Mouse (Mus musculus): ENCODE data around the gene Lhfpl2. TPM values are rescaled to one million over a fixed set of nuclear protein-coding genes. Genes with fewer than 3 reads are reported as not detected.

Gene Lhfpl2
- polyA plus RNA-seq, 1 experiment = 35.7 TPM

DNA sequence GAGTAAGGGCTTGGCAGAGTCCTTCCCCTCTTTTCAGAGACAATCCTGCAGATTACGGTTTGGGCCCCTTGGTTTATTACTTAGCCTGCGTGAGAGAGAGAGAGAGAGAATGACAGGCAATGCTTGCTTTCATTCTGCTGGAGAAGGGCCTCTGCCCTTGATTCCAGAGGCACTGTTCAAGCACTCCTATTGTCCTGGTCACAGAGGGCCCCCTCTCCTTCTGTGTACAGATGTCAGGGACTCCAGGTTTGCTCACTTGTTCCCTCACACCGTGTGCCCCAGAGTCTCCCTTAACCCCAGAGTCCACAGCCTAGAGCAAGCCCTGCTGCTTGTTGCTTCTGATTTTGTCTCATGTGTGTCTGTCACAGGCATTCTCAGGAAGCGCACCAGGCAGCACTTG lies 93.7 kb downstream of the Lhfpl2 start:
- H3K4me2 ChIP-seq (ENCODE audit: low read depth) = no peak overlapping the region
- no peaks in the 10 kb centered on the region for H3K27me3 ChIP-seq (ENCODE audit: control insufficient read depth, insufficient read depth, insufficient read length)
- H3K36me3 ChIP-seq (ENCODE audit: control insufficient read depth, insufficient read depth) = no peaks in the 10 kb centered on the region
- TF ChIP-seq MYOG (IDR thresholded peaks at IDR 0.05; ENCODE audit: control insufficient read depth in 1 of 3, insufficient read depth in 1 of 3, insufficient read length in 2 of 3, low read depth in 2 of 3) (no peak), USF1 (IDR thresholded peaks at IDR 0.05; ENCODE audit: low read depth) (no peak), SRF (IDR thresholded peaks at IDR 0.05; ENCODE audit: control insufficient read depth, insufficient read length, low read depth) (no peak), CEBPB (IDR thresholded peaks at IDR 0.05; ENCODE audit: insufficient read depth, poor library complexity, severe bottlenecking) (no peak), TCF12 (IDR thresholded peaks at IDR 0.05; ENCODE audit: insufficient read depth, poor library complexity, severe bottlenecking) (no peak), POLR2AphosphoS2 (IDR thresholded peaks at IDR 0.05; ENCODE audit: insufficient read length, low read depth) (no peak), MAX (IDR thresholded peaks at IDR 0.05; ENCODE audit: low read depth) (no peak), E2F4 (IDR thresholded peaks at IDR 0.05; ENCODE audit: insufficient read depth) (no peak), MYOD1 (IDR thresholded peaks at IDR 0.05; ENCODE audit: control insufficient read depth in 1 of 3, insufficient read length in 2 of 3, low read depth in 2 of 3) (no peak), POLR2A (IDR thresholded peaks at IDR 0.05; ENCODE audit: insufficient read length, low read depth) (no peak), TCF3 (IDR thresholded peaks at IDR 0.05; ENCODE audit: insufficient read length, low read depth) (no peak), REST (IDR thresholded peaks at IDR 0.05; ENCODE audit: insufficient read depth, insufficient read length) (no peak)
- peaks cover 52% of the 10 kb centered on the region for H3K79me2 ChIP-seq (ENCODE audit: control insufficient read depth, insufficient read depth)
- no peak overlapping the region for H3ac ChIP-seq (ENCODE audit: control insufficient read depth, insufficient read length)
- H3K4me3 ChIP-seq = no peak overlapping the region

DNA sequence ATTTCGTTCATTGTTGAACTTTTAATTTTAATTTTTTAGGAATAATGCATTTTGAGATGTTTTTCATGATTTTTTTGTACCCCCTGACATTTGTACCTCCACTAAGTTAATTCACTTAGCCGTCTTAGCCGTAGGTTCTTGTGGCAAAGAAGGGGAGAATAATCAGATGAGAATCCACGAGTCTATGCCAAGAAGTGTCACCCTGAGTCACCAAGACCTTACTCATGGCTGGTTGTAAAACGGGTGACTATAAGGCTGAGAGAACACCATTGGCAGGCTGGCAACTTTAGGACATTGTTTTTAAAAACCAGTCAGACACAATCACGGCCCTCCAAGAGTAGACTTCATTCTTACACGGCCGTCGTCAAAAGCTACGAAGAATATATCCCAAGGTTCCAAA lies 95.2 kb downstream of the Lhfpl2 start:
- H3K27me3 ChIP-seq (ENCODE audit: control insufficient read depth, insufficient read depth, insufficient read length) = no peaks in the 10 kb centered on the region
- peaks cover 61% of the 10 kb centered on the region for H3K79me2 ChIP-seq (ENCODE audit: control insufficient read depth, insufficient read depth)
- TF ChIP-seq POLR2A (IDR thresholded peaks at IDR 0.05; ENCODE audit: insufficient read length, low read depth) = no peak
- no peak for TF ChIP-seq SRF (IDR thresholded peaks at IDR 0.05; ENCODE audit: control insufficient read depth, insufficient read length, low read depth)
- TF ChIP-seq MYOD1 (IDR thresholded peaks at IDR 0.05; ENCODE audit: control insufficient read depth in 1 of 3, insufficient read length in 2 of 3, low read depth in 2 of 3) = no peak
- TF ChIP-seq E2F4 (IDR thresholded peaks at IDR 0.05; ENCODE audit: insufficient read depth) = no peak
- no peak for TF ChIP-seq POLR2AphosphoS2 (IDR thresholded peaks at IDR 0.05; ENCODE audit: insufficient read length, low read depth)
- H3K4me2 ChIP-seq (ENCODE audit: low read depth) = peak overlapping the region; percentile 86
- no peaks in the 10 kb centered on the region for H3K36me3 ChIP-seq (ENCODE audit: control insufficient read depth, insufficient read depth)
- no peak overlapping the region for H3ac ChIP-seq (ENCODE audit: control insufficient read depth, insufficient read length)
- H3K4me3 ChIP-seq = no peak overlapping the region

- Histone ChIP-seq H3K4me3 (no peak overlapping the region), H3K4me2 (ENCODE audit: low read depth) (peak overlapping the region; percentile 86), H3ac (ENCODE audit: control insufficient read depth, insufficient read length) (no peak overlapping the region), H3K36me3 (ENCODE audit: control insufficient read depth, insufficient read depth) (no peaks in the 10 kb centered on the region), H3K79me2 (ENCODE audit: control insufficient read depth, insufficient read depth) (peaks cover 61% of the 10 kb centered on the region), H3K27me3 (ENCODE audit: control insufficient read depth, insufficient read depth, insufficient read length) (no peaks in the 10 kb centered on the region)
- TF ChIP-seq MYOD1 (IDR thresholded peaks at IDR 0.05; ENCODE audit: control insufficient read depth in 1 of 3, insufficient read length in 2 of 3, low read depth in 2 of 3) = peak in 1 of 3 experiments; percentile 29
- TF ChIP-seq MYOG (IDR thresholded peaks at IDR 0.05; ENCODE audit: control insufficient read depth in 1 of 3, insufficient read depth in 1 of 3, insufficient read length in 2 of 3, low read depth in 2 of 3) = no peak
- TF ChIP-seq SRF (IDR thresholded peaks at IDR 0.05; ENCODE audit: control insufficient read depth, insufficient read length, low read depth) = peak; percentile 13
These were observed 96.1 kb downstream of the Lhfpl2 start for GRCm38 (mm10) chr13:94153658-94154057.

GRCm38 (mm10) chr13:94154512-94155296 lies 97.1 kb downstream of the Lhfpl2 start:
- H3K4me2 ChIP-seq (ENCODE audit: low read depth) = peak overlapping the region; percentile 86
- no peaks in the 10 kb centered on the region for H3K36me3 ChIP-seq (ENCODE audit: control insufficient read depth, insufficient read depth)
- peaks cover 66% of the 10 kb centered on the region for H3K79me2 ChIP-seq (ENCODE audit: control insufficient read depth, insufficient read depth)
- H3K4me3 ChIP-seq = no peak overlapping the region
- no peaks in the 10 kb centered on the region for H3K27me3 ChIP-seq (ENCODE audit: control insufficient read depth, insufficient read depth, insufficient read length)
- no peak overlapping the region for H3ac ChIP-seq (ENCODE audit: control insufficient read depth, insufficient read length)
- TF ChIP-seq POLR2AphosphoS2 (IDR thresholded peaks at IDR 0.05; ENCODE audit: insufficient read length, low read depth) (no peak), CEBPB (IDR thresholded peaks at IDR 0.05; ENCODE audit: insufficient read depth, poor library complexity, severe bottlenecking) (peak; percentile 87), USF1 (IDR thresholded peaks at IDR 0.05; ENCODE audit: low read depth) (peak; percentile 63)

DNA sequence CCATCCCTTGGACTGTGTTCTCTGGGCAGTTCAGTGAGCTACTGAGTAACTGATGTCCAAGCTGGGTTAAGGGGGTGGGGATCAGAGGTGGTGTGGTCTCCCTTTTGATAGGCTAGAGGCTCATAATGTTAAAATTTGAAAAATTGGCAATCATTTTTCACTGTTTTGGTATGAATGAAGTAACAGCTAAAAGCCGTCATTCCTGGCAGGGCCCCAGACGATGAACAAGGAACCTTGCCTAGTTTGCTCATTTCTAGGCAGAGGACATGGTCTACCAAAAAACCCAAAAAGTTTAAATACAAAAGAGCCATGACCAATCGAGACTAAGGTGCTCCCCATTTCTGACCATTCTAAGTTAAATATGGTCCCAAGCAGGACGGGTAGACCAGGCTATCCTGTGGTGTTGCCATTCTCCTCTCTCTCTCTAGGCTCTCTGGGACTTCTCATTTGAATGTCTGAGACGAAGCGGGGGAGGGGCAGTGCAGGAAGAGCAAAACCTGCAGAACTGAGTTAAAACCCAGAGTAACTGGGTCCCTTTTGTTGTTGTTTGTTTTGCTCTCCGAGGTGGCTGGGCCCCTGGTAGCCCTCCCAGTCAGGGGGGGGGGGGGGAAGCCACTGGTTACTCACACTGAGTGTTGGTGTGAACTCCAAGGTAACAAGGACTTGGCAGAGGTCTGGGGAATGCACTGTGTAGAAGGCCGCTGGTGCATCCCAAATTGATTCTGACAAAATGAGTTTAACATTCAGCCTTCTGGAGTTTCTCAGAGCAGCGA lies 98.2 kb downstream of the Lhfpl2 start:
- Histone ChIP-seq H3K36me3 (ENCODE audit: control insufficient read depth, insufficient read depth) (no peaks in the 10 kb centered on the region), H3ac (ENCODE audit: control insufficient read depth, insufficient read length) (no peak overlapping the region), H3K27me3 (ENCODE audit: control insufficient read depth, insufficient read depth, insufficient read length) (no peaks in the 10 kb centered on the region), H3K4me3 (no peak overlapping the region), H3K4me2 (ENCODE audit: low read depth) (peak overlapping the region; percentile 86), H3K79me2 (ENCODE audit: control insufficient read depth, insufficient read depth) (peaks cover 67% of the 10 kb centered on the region)
- no peak for TF ChIP-seq MAX (IDR thresholded peaks at IDR 0.05; ENCODE audit: low read depth)
- no peak for TF ChIP-seq MYOD1 (IDR thresholded peaks at IDR 0.05; ENCODE audit: control insufficient read depth in 1 of 3, insufficient read length in 2 of 3, low read depth in 2 of 3)
- TF ChIP-seq TCF12 (IDR thresholded peaks at IDR 0.05; ENCODE audit: insufficient read depth, poor library complexity, severe bottlenecking) = no peak
- TF ChIP-seq REST (IDR thresholded peaks at IDR 0.05; ENCODE audit: insufficient read depth, insufficient read length) = no peak
- TF ChIP-seq MYOG (IDR thresholded peaks at IDR 0.05; ENCODE audit: control insufficient read depth in 1 of 3, insufficient read depth in 1 of 3, insufficient read length in 2 of 3, low read depth in 2 of 3) = no peak
